Mouse (Mus musculus) ES-Bruce4 (cell line): ENCODE data around the gene Olfr1026. TPM values are rescaled to one million over a fixed set of nuclear protein-coding genes. Genes with fewer than 3 reads are reported as not detected.

Source experiments
- H3K27ac ChIP-seq: 2 replicates; pipeline ENCODE4 v1.5.1; 2012; ENCODE audit warnings: low read length, inconsistent platforms; ENCODE audit not compliant: insufficient read depth
- H3K27me3 ChIP-seq: 2 replicates; pipeline ENCODE4 v1.6.1; 2012; ENCODE audit warnings: mild to moderate bottlenecking, low read length, inconsistent platforms; ENCODE audit not compliant: control insufficient read depth, poor library complexity, insufficient read depth, severe bottlenecking
- H3K36me3 ChIP-seq: 2 replicates; pipeline ENCODE4 v1.6.1; 2012; ENCODE audit warnings: inconsistent platforms, mild to moderate bottlenecking, low read length, moderate library complexity; ENCODE audit not compliant: control insufficient read depth, poor library complexity, insufficient read depth, severe bottlenecking
- H3K4me1 ChIP-seq: one replicate; pipeline ENCODE4 v1.8.1; 2011; ENCODE audit warnings: low read length; ENCODE audit not compliant: control insufficient read depth, insufficient read depth
- H3K4me3 ChIP-seq: 2 replicates; pipeline ENCODE4 v1.5.1; 2011; ENCODE audit warnings: low read depth, mild to moderate bottlenecking, low read length
- H3K9ac ChIP-seq: 2 replicates; pipeline ENCODE4 v1.6.1; 2012; ENCODE audit warnings: low read depth, mild to moderate bottlenecking, inconsistent platforms; ENCODE audit not compliant: poor library complexity, severe bottlenecking
- H3K9me3 ChIP-seq: replicated peaks from 2 replicates; pipeline ENCODE4 v1.6.1; 2012; ENCODE audit warnings: mild to moderate bottlenecking, low read length, inconsistent platforms; ENCODE audit not compliant: control insufficient read depth, poor library complexity, insufficient read depth, severe bottlenecking
- CTCF ChIP-seq: IDR thresholded peaks from one replicate; pipeline ENCODE4 v1.8.1; 2011; ENCODE audit warnings: low read depth, low read length
- EP300 ChIP-seq: IDR thresholded peaks from 2 replicates; pipeline ENCODE4 v1.6.1; 2011; ENCODE audit warnings: low read depth, low read length; ENCODE audit not compliant: insufficient read depth
- POLR2A ChIP-seq: IDR thresholded peaks from one replicate; pipeline ENCODE4 v1.8.1; 2011; ENCODE audit warnings: low read length; ENCODE audit not compliant: insufficient read depth
- polyA plus RNA-seq: library from polyadenylated mRNA; stranded (reverse); fragments of >200 nt; gene quantifications from 2 replicates; pipeline ENCODE4 v1.2.4, GENCODE M21; 2011; ENCODE audit warnings: low read depth; ENCODE audit not compliant: missing spikeins, insufficient read depth, insufficient read length

Gene Olfr1026
- not detected in 2 replicates for polyA plus RNA-seq

DNA sequence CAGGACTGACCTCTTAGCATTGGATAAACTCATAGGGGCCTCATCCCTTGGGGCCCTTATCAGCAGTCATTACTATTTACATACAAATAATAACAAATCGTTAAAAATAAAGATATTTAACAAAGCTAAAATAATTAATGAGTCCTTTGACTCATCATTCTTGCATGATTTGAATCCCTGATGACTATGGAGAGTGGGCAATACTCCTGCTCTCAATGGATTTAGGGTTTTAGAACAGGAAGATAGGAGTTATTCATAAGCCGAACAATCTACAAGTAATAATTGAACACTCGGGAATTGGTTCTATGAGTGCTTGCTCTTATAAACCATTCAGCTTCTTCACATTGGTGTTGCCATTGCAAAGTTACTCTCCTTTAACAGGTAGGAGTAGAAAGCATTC is at the start of gene Olfr1026:
Gene Olfr1026 (plus strand): TSS at position 301 of the 400 bp plus-strand sequence.
- Histone ChIP-seq H3K4me3 (no peak within 1 kb of the TSS), H3K9ac (no peak within 1 kb of the TSS), H3K27ac (no peak within 1 kb of the TSS), H3K9me3 (no peaks in the 10 kb centered on the region), H3K36me3 (no peaks in the 10 kb centered on the region), H3K4me1 (no peaks in the 10 kb centered on the region), H3K27me3 (no peaks in the 10 kb centered on the region)
- TF ChIP-seq CTCF (no peak), EP300 (no peak), POLR2A (no peak)

DNA sequence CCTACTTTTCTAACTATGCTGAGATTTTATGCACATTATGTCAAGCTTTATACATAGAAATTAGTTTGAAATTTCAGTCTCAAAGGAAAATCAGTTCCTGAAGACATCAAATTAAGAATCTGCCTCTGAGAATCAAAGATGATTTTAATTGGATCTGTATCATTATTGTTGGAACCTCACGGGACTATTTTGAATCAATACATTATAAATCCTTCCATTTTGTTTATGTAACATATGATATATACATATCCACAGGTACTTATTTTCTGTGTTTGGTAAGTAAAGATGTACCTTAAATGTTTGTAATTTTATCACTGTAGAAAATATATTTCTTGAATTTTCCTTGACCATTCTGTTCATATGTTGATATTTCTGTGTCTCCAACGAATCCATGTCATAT is 36.0 kb upstream of the Olfr1026 start, which contains the start of gene Olfr1023:
Gene Olfr1023 (plus strand): TSS at position 301 of the 400 bp plus-strand sequence.
- Histone ChIP-seq H3K4me1 (no peaks in the 10 kb centered on the region), H3K36me3 (no peaks in the 10 kb centered on the region), H3K9ac (no peak within 1 kb of the TSS), H3K9me3 (no peaks in the 10 kb centered on the region), H3K27me3 (no peaks in the 10 kb centered on the region), H3K4me3 (no peak within 1 kb of the TSS), H3K27ac (no peak within 1 kb of the TSS)
- TF ChIP-seq EP300 (no peak), CTCF (no peak), POLR2A (no peak)

DNA sequence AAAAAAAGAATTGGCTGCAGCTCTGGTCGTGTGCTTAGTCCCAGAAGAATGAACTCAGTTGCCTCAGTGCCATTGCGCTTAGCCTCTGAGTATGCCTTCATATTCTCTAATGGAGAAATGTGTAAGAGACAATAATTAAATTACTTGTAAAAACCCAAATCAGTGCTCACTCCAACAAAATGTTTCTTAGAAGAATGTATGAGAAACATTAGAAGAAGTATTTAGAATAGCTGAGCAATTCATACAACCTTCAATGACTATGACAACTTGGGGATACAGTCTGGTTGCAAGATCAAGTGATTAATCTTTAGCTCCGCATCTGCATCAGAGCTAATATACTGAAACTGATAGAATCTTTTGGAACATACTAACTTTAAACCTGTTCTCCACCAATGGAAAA is 16.4 kb upstream of the Olfr1026 start, which contains the start of gene Olfr1024:
Gene Olfr1024 (minus strand): TSS at position 101 of the 400 bp plus-strand sequence.
- TF ChIP-seq EP300 (no peak), CTCF (no peak), POLR2A (no peak)
- H3K4me3 ChIP-seq = no peak within 1 kb of the TSS
- H3K9me3 ChIP-seq = no peaks in the 10 kb centered on the region
- H3K36me3 ChIP-seq = no peaks in the 10 kb centered on the region
- H3K27me3 ChIP-seq = no peaks in the 10 kb centered on the region
- no peak within 1 kb of the TSS for H3K27ac ChIP-seq
- no peak within 1 kb of the TSS for H3K9ac ChIP-seq
- no peaks in the 10 kb centered on the region for H3K4me1 ChIP-seq

DNA sequence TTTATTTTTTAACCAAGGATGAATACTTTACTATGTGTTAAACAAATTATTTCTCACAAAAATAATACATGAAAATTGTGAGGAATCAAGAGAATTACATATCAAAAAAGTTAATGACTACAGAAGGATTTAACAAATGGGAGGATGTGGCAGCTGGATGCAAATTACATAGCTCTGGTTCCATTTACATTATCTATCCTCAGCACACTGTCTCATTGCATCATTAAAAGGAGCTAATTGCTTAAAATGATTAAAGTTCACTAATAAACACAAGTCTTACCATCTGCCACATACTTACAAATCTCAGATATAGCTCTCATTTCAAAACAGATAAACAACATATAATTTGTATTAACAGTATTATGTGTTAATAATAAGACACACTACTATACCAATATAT is 8.2 kb upstream of the Olfr1026 start:
- H3K4me3 ChIP-seq = no peak overlapping the region
- no peak for TF ChIP-seq EP300
- TF ChIP-seq CTCF = no peak
- no peak for TF ChIP-seq POLR2A
- H3K9ac ChIP-seq = no peak overlapping the region
- H3K4me1 ChIP-seq = no peaks in the 10 kb centered on the region
- H3K9me3 ChIP-seq = no peaks in the 10 kb centered on the region
- H3K27ac ChIP-seq = no peak overlapping the region
- no peaks in the 10 kb centered on the region for H3K27me3 ChIP-seq
- no peaks in the 10 kb centered on the region for H3K36me3 ChIP-seq

DNA sequence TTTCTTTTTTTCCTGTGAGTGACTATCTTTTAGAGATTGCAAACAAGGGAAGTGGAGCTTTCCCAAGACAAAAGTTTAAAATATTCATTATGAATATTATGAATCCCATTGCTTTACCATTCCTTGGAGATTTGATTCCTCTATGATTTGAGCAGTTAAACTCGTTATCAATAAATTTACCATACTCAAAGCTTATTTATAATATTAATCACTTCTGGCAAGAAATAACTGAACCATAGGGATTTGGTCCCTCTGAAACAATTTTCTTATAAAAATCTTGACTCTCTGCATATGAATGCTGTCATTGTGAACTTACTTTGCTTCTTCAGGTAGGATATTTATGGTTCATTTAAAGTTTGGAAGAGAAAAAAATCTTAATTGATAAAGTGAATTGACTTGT is 6.5 kb upstream of the Olfr1026 start, which contains the start of gene Olfr1025-ps1:
Gene Olfr1025-ps1 (plus strand): TSS at position 301 of the 400 bp plus-strand sequence.
- TF ChIP-seq CTCF (no peak), EP300 (no peak), POLR2A (no peak)
- Histone ChIP-seq H3K27ac (no peak within 1 kb of the TSS), H3K9me3 (no peaks in the 10 kb centered on the region)

DNA sequence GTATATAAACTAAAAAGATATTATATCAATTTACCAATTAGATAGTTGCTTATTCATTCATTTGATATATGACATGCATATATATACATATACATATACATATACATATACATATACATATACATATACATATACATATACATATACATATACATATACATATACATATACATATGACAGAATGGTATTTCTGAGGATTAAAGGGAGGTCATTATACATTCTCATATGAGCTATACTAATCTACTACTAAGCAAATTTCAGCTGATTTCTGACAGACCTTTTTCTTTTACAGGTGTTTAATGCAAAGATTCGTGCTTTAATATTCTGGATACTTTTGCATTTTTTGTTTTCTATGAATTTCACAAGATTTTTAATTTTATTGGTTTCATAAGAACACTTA is 28.8 kb downstream of the Olfr1026 start, which contains the start of gene Olfr1028:
Gene Olfr1028 (plus strand): TSS at position 301 of the 400 bp plus-strand sequence.
- H3K4me3 ChIP-seq = no peak within 1 kb of the TSS
- no peaks in the 10 kb centered on the region for H3K36me3 ChIP-seq
- no peak for TF ChIP-seq POLR2A
- no peak for TF ChIP-seq EP300
- TF ChIP-seq CTCF = no peak
- no peak within 1 kb of the TSS for H3K27ac ChIP-seq
- H3K9me3 ChIP-seq = no peaks in the 10 kb centered on the region
- no peaks in the 10 kb centered on the region for H3K27me3 ChIP-seq
- no peak within 1 kb of the TSS for H3K9ac ChIP-seq
- no peaks in the 10 kb centered on the region for H3K4me1 ChIP-seq

More for the DNA sequence above, 6.5 kb upstream of the Olfr1026 start, which contains the start of gene Olfr1025-ps1:
- Histone ChIP-seq H3K36me3 (no peaks in the 10 kb centered on the region), H3K9ac (no peak within 1 kb of the TSS), H3K4me1 (no peaks in the 10 kb centered on the region), H3K27me3 (no peaks in the 10 kb centered on the region), H3K4me3 (no peak within 1 kb of the TSS)
